9 mouse cellular contexts compared by ENCODE assay signal in genomic region chr4:48555729-48556128, GRCm38 (mm10). TPM values are rescaled to one million over a fixed set of nuclear protein-coding genes. Genes with fewer than 3 reads are reported as not detected.
DNase-seq lines count a peak whose midpoint lies in the region; ATAC-seq and TF ChIP-seq lines count a peak whose summit lies in the region.
"Had no signal": no experiment of that assay in that cellular context is flagged by ENCODE, and none has a peak within 500 bp of the region (broad histone marks: within the 10 kb centered on the region; RNA-seq: fewer than 3 reads in every experiment).

No protein-coding gene starts in this region.

- DNase-seq in gastrocnemius, adult 2 months, result peak; percentile 54
- DNase-seq in gastrocnemius, adult 8-10 months (ENCODE audit: low spot score in 2 of 2), result no peak
- DNase-seq in midbrain, embryonic 14.5 days, result peak; percentile 70
- peak; percentile 46 to 48 for DNase-seq in adrenal gland, adult 18-20 months (ENCODE audit: low spot score in 2 of 2)
- peak; percentile 72 for DNase-seq in hindbrain, postnatal 0 days (ENCODE audit: low spot score)
- peak; percentile 18 for DNase-seq in naive thymus-derived CD4-positive, alpha-beta T cell, adult 2 months (ENCODE audit: low read depth)
- DNase-seq in spleen, postnatal 14 days (ENCODE audit: low spot score in 2 of 2), result no peak

- H3K36me3 ChIP-seq in midbrain, embryonic 14.5 days (ENCODE audit: control insufficient read depth, insufficient read depth, low read length), result peaks cover 39% of the 10 kb centered on the region
- peaks cover 15% of the 10 kb centered on the region for H3K36me3 ChIP-seq in midbrain, embryonic 16.5 days (ENCODE audit: control insufficient read depth, insufficient read depth, low read length)
- peaks cover 13% of the 10 kb centered on the region; the same call in 1 of the 2 replicates for H3K36me3 ChIP-seq in hindbrain, postnatal 0 days (ENCODE audit: insufficient read depth, low read length)

- no peak overlapping the region for H3K4me3 ChIP-seq in gastrocnemius, adult 2 months
- H3K4me3 ChIP-seq in midbrain, embryonic 14.5 days (replicated peaks; ENCODE audit: low read depth, low read length), result no peak overlapping the region
- no peak overlapping the region for H3K4me3 ChIP-seq in midbrain, embryonic 16.5 days (ENCODE audit: low read depth, low read length)
- H3K4me3 ChIP-seq in hindbrain, postnatal 0 days (ENCODE audit: low read length), result no peak overlapping the region
- H3K4me3 ChIP-seq: heart, embryonic 13.5 days had no signal

- no peak overlapping the region for H3K27ac ChIP-seq in gastrocnemius, adult 2 months
- no peak overlapping the region for H3K27ac ChIP-seq in midbrain, embryonic 14.5 days (replicated peaks; ENCODE audit: low read depth, low read length)
- no peak overlapping the region for H3K27ac ChIP-seq in midbrain, embryonic 16.5 days (ENCODE audit: low read length)
- no peak overlapping the region for H3K27ac ChIP-seq in hindbrain, postnatal 0 days
- H3K27ac ChIP-seq: heart, embryonic 13.5 days had no signal

- intact Hi-C loops in gastrocnemius, adult 2 months (cut with DNase I), result no loop called here

- no peaks in the 10 kb centered on the region for H3K27me3 ChIP-seq in midbrain, embryonic 14.5 days (ENCODE audit: control insufficient read depth, insufficient read depth, low read length)
- H3K27me3 ChIP-seq in midbrain, embryonic 16.5 days (ENCODE audit: control insufficient read depth, insufficient read depth, low read depth, low read length), result no peaks in the 10 kb centered on the region
- no peaks in the 10 kb centered on the region for H3K27me3 ChIP-seq in hindbrain, postnatal 0 days (ENCODE audit: insufficient read depth, low read length)
- H3K27me3 ChIP-seq: heart, embryonic 13.5 days had no signal

- ATAC-seq in midbrain, embryonic 14.5 days (ENCODE audit: low FRiP score, low TSS enrichment), result no peak
- no peak for ATAC-seq in midbrain, embryonic 16.5 days
- no peak for ATAC-seq in hindbrain, postnatal 0 days

- no peaks in the 10 kb centered on the region for H3K9me3 ChIP-seq in midbrain, embryonic 14.5 days (ENCODE audit: control insufficient read depth, low read length)
- no peaks in the 10 kb centered on the region for H3K9me3 ChIP-seq in midbrain, embryonic 16.5 days (replicated peaks; ENCODE audit: control insufficient read depth, low read length, poor library complexity, severe bottlenecking)
- no peaks in the 10 kb centered on the region for H3K9me3 ChIP-seq in hindbrain, postnatal 0 days (ENCODE audit: low read length)
- H3K9me3 ChIP-seq: heart, embryonic 13.5 days had no signal

- no peak overlapping the region for H3K9ac ChIP-seq in midbrain, embryonic 14.5 days (replicated peaks; ENCODE audit: low read length)
- H3K9ac ChIP-seq in midbrain, embryonic 16.5 days (ENCODE audit: low read depth, low read length), result no peak overlapping the region
- H3K9ac ChIP-seq in hindbrain, postnatal 0 days (replicated peaks; ENCODE audit: low read length), result no peak overlapping the region
- H3K9ac ChIP-seq: heart, embryonic 13.5 days had no signal

- no peaks in the 10 kb centered on the region for H3K4me1 ChIP-seq in midbrain, embryonic 14.5 days (ENCODE audit: control insufficient read depth, insufficient read depth, low read length)
- H3K4me1 ChIP-seq in midbrain, embryonic 16.5 days (ENCODE audit: control insufficient read depth, insufficient read depth, low read length), result no peaks in the 10 kb centered on the region
- H3K4me1 ChIP-seq in hindbrain, postnatal 0 days (ENCODE audit: insufficient read depth, low read length), result no peaks in the 10 kb centered on the region

- no peak overlapping the region for H3K4me2 ChIP-seq in midbrain, embryonic 14.5 days (ENCODE audit: low read length)
- H3K4me2 ChIP-seq in midbrain, embryonic 16.5 days (ENCODE audit: low read length), result no peak overlapping the region
- H3K4me2 ChIP-seq in hindbrain, postnatal 0 days (ENCODE audit: low read depth, low read length), result no peak overlapping the region
- H3K4me2 ChIP-seq: heart, embryonic 13.5 days had no signal

- peak; percentile 75 for TF ChIP-seq CTCF in gastrocnemius, adult 2 months (IDR thresholded peaks at IDR 0.05)
- TF ChIP-seq CTCF in hindbrain, postnatal 0 days (IDR thresholded peaks at IDR 0.05; ENCODE audit: low read depth), result peak; percentile 68

- 30% methylated on average over 3 of the region's 3 CpGs for WGBS in midbrain, embryonic 14.5 days
- WGBS in midbrain, embryonic 16.5 days, result 27% methylated on average over 3 of the region's 3 CpGs
- 26% methylated on average over 3 of the region's 3 CpGs for WGBS in hindbrain, postnatal 0 days

RNA-seq across cellular contexts. Expression of gene Msantd3, which starts 16.0 kb away (rescaled TPM):
- 10 to 100 TPM; 13.9 to 20.1 TPM for total RNA-seq in gastrocnemius, adult 2 months (2021)
- total RNA-seq in gastrocnemius, adult 8-10 months (2022), result 10 to 100 TPM; 13.6 to 16.6 (median 15.3) TPM
- polyA plus RNA-seq in midbrain, embryonic 14.5 days (2014; fragmentation: Nextera tagmentation; extraction: Ambion mirVana), result 36.2 and 38.1 TPM in 2 replicates
- 23.6 and 29.8 TPM in 2 replicates for polyA plus RNA-seq in midbrain, embryonic 16.5 days (2015; fragmentation: Nextera tagmentation; extraction: Ambion mirVana)
- 10 to 100 TPM; 15.0 to 18.7 TPM for total RNA-seq in adrenal gland, adult 18-20 months (2021)
- total RNA-seq in hindbrain, postnatal 0 days (2014; rRNA removed), result 25.1 and 28.1 TPM in 2 replicates
- polyA plus RNA-seq in hindbrain, postnatal 0 days (2015; fragmentation: Nextera tagmentation; extraction: Ambion mirVana), result 27.3 and 30.4 TPM in 2 replicates

RNA-seq across cellular contexts. Expression of gene Tmeff1, which starts 29.2 kb away (rescaled TPM):
- under 1 TPM; 0.38 to 0.98 TPM for total RNA-seq in gastrocnemius, adult 2 months (2021)
- under 1 TPM; 0.51 to 0.86 (median 0.64) TPM for total RNA-seq in gastrocnemius, adult 8-10 months (2022)
- polyA plus RNA-seq in midbrain, embryonic 14.5 days (2014; fragmentation: Nextera tagmentation; extraction: Ambion mirVana), result 321 and 359 TPM in 2 replicates
- polyA plus RNA-seq in midbrain, embryonic 16.5 days (2015; fragmentation: Nextera tagmentation; extraction: Ambion mirVana), result 228 and 263 TPM in 2 replicates
- total RNA-seq in adrenal gland, adult 18-20 months (2021), result 10 to 100 TPM in 1 of 2 experiments, 1 to 10 TPM in 1; 9.2 to 12.7 TPM
- 193 and 228 TPM in 2 replicates for total RNA-seq in hindbrain, postnatal 0 days (2014; rRNA removed)
- polyA plus RNA-seq in hindbrain, postnatal 0 days (2015; fragmentation: Nextera tagmentation; extraction: Ambion mirVana), result 181 and 195 TPM in 2 replicates

Comparison
In these comparisons a context has a peak if more than half of its experiments do, and no peak if none do; other contexts are left out.
1. DNase-seq: peak in gastrocnemius, adult 2 months (single experiment), midbrain, embryonic 14.5 days (single experiment), adrenal gland, adult 18-20 months (2 of 2), hindbrain, postnatal 0 days (single experiment) and naive thymus-derived CD4-positive, alpha-beta T cell, adult 2 months (single experiment); none in gastrocnemius, adult 8-10 months (0 of 2) and spleen, postnatal 14 days (0 of 2).
2. RNA of gene Tmeff1, which starts 29.2 kb away (total RNA-seq): 193 to 228 TPM in hindbrain, postnatal 0 days; 9.2 to 12.7 TPM in adrenal gland, adult 18-20 months, 0.38 to 0.98 TPM in gastrocnemius, adult 2 months and 0.51 to 0.86 TPM in gastrocnemius, adult 8-10 months; every median in the first group is over 10 times any median in the second.